Mouse (Mus musculus): ENCODE measurements around the gene Pdzd2.

GRCm38 (mm10) chr15:12565281-12565680 lies 174.4 kb downstream of the Pdzd2 start:
- no peak for TF ChIP-seq POLR2A (IDR thresholded peaks at IDR 0.05; ENCODE audit: extremely low read depth, insufficient read depth, low read length)
- no peak for TF ChIP-seq CTCF (IDR thresholded peaks at IDR 0.05; ENCODE audit: extremely low read depth, insufficient read depth, low read length)
